Mouse (Mus musculus) neural tube, postnatal 0 days (tissue): Measurements from ENCODE around the gene Cggbp1. TPM values are rescaled to one million over a fixed set of nuclear protein-coding genes. Genes with fewer than 3 reads are reported as not detected.

ENCODE experiments used
- polyA plus RNA-seq: library from polyadenylated mRNA; unstranded; fragments of >200 nt; fragmentation: Nextera tagmentation; extraction: Ambion mirVana; gene quantifications from 2 replicates; pipeline ENCODE4 v1.2.1, GENCODE M21; 2015

The Cggbp1 gene
- polyA plus RNA-seq = 37.3 and 40.6 TPM in 2 replicates

DNA sequence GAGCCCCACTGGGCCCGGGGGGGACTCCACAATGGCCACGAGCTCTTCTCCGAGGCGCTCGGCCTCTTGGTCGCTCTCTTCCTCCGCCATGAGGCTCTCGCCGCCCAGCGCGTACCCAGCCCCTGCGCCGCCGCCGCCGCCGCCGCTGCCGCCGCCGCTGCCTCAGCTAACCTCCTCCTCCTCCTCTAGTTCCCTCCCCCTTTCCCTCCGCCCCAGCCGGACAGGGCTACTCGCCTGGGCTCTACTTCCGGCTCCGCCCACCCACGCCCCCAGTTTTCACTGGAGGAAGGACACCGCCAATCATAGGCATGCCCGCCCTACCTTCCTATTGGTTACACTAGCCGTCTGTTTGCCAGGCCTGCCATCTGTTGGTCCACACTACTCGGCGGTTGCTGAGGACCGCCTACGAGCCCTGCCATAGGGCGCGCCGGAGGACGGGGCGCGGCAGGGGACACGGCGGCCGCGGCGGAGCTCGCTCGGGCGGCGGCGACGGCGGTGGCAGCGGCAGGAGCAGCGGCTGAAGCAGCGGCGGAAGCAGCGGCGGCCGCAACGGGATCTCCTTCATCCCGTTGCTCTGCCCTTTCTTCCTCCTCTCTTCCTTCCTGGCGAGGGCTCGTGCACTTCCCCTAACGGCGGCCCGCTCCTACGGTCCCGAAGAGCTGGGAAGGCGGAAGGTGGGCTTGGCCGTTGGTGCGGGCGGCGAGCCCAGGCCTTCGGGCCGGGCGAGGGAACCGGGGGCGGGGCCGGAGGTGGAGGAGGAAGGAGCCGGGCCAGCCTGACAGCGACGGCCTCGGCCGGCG lies at the start of gene Cggbp1, which contains the start of gene Zfp654:
Gene Cggbp1, plus strand, starts transcription at position 434 of the 800 bp plus-strand sequence.
Gene Zfp654, minus strand, starts transcription at position 90 of the 800 bp plus-strand sequence.

Other genes starting within 250 kb of the Cggbp1 start
- gene Csnka2ip, start 249.6 kb upstream of the Cggbp1 start, polyA plus RNA-seq = not detected in 2 replicates
- 14.3 and 15.8 TPM in 2 replicates for gene 4930453N24Rik, start 80.8 kb upstream of the Cggbp1 start, polyA plus RNA-seq
- 3.0 and 3.4 TPM in 2 replicates for gene Zfp654, start 344 bp upstream of the Cggbp1 start, polyA plus RNA-seq